Mouse (Mus musculus) granulocyte monocyte progenitor cell, adult 5-6 weeks (primary cell): ENCODE measurements at regions not wholly inside any gene's neighbourhood (a gene's known extent, or its start where the extent isn't known, plus 50 kb on each side); places are given as distances from the start of the nearest gene placed in this dataset.
"Not testable (repeated sequence)": the region's sequence is repeated elsewhere in the genome, so short reads cannot be mapped to it uniquely, and the experiment has no call there.

Experiments used
- ATAC-seq: replicated peaks from 2 replicates; pipeline ENCODE4 v1.8.0; 2016; ENCODE audit warnings: mild to moderate bottlenecking, moderate TSS enrichment, inconsistent platforms; ENCODE audit not compliant: poor library complexity, severe bottlenecking

DNA sequence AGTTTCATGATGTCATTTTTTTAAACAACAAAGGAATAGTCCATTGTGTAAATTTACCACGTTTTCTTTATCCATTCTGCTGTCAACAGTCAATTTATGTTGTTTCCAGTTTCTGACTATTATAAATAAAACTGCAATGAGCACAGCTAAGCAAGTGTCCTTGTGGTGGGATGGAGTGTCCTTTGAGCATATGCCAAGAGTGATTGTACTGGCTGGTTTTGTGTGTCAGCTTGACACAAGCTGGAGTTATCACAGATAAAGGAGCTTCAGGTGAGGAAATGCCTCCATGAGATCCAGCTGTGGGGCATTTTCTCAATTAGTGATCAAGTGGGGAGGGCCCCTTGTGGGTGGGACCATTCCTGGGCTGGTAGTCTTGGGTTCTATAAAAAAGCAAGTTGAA lies 130.1 kb upstream of the Tsc22d2 start:
- not testable (repeated sequence) for ATAC-seq

DNA sequence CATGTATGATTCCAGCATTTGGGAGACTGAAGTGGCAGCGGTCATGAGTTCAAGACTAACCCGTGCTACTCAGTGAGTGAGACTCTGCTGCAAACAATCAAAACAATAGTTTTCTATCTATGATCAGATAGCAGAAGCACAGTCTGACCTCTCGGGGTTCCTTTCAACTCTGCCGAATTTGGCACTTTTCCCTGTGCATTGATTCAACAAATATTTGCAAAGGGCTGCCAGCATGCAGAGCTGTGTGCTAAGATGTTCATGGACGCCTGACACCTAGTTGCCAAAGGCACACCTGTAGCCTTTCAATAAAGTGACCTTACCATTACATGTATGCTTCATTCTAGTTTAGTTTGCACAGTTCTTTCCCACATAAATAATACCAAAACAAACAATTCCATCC lies 118.7 kb upstream of the Tsc22d2 start:
- no peak for ATAC-seq

- ATAC-seq: no peak
Observed at GRCm38 (mm10) chr3:58300213-58300612, 114.3 kb upstream of the Tsc22d2 start.

- ATAC-seq: no peak
Observed at GRCm38 (mm10) chr3:58300801-58301485, 113.6 kb upstream of the Tsc22d2 start.

DNA sequence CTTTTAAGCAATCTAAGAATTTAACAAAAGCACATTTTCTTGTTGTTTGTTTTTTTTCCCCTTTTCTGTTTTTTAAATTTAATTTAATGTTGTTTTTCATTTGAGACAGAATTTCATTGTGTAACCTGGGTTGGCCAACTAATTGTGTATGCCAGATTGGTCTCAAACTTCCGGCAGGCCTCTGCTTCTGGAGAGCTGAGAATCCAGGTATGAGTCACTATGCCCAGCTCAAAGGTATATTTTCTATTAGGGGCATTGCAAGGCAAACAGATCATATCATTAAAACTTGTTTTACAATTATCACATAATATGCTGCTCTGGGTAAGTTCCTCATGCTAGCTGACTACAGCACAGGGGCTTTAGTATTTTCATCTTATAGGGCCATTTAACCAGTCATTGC lies 112.2 kb upstream of the Tsc22d2 start:
- ATAC-seq: no peak

GRCm38 (mm10) chr3:58303746-58304145 lies 110.8 kb upstream of the Tsc22d2 start:
- no peak for ATAC-seq

- no peak for ATAC-seq
Observed at GRCm38 (mm10) chr3:58309601-58310000, 104.9 kb upstream of the Tsc22d2 start.

DNA sequence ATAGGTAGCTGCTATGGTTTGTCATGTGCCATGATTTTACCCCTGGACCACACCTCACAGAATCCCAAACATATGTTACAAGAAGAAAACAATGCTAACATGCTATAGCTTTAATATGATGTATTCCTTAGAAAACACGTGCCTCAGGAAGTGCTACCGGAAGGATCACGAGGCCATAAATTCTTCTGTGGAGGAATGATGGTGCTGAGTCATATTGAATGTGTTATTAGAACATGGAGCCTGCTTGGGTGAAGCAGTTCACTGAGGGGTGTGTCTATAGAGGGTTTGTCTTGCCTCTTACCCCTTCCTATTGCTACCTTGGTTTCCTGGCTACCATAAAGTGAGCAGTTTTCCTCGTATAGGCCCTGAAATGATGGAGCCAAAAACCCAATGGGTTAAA lies 104.1 kb upstream of the Tsc22d2 start:
- no peak for ATAC-seq

DNA sequence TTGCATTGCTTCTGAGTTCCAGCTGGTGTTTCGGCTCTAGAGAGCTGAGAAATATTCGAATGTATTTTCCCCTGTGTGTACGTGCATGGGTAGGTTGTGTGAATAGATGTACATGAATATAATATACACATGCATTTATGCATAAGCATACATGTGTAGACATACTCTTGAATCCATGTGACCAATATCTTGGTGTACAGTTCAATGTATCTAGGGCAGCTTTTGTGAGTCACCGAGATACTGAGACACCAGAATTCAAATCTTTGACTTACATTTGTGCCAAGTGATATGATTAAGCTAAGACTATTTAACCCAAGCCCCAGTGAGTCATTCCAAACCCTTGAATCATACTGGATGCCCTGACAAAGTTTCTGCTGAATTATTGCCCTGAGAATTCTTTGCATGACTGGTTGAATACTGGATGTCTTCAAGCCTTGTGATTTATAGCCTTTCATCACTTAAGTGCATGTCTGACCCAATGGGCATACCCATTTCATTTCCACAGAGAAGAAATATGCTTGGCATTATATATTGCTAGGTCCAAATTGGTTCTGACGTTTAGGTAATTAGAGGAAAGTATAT lies 103.3 kb upstream of the Tsc22d2 start:
- no peak for ATAC-seq

DNA sequence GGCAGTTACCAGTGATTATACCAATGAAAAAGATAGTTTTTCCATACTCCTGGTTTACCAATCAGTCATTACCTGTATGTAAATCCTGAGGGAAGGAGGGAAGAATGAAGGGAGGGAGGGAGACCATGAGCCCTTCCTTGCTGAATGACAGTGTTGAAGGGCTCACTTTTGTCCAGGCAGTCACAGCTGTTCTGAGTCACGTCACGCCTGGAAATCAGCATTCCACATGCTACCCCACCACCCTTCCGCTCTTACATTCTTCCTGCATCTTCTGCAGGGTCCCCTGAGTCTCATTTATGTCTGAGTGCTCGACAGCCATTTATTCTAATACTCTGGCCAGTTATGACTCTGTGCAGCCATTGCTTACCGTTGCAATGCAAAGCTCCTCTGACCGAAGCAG lies 101.9 kb upstream of the Tsc22d2 start:
- no peak for ATAC-seq

GRCm38 (mm10) chr3:58315236-58315635 lies 99.3 kb upstream of the Tsc22d2 start:
- no peak for ATAC-seq

DNA sequence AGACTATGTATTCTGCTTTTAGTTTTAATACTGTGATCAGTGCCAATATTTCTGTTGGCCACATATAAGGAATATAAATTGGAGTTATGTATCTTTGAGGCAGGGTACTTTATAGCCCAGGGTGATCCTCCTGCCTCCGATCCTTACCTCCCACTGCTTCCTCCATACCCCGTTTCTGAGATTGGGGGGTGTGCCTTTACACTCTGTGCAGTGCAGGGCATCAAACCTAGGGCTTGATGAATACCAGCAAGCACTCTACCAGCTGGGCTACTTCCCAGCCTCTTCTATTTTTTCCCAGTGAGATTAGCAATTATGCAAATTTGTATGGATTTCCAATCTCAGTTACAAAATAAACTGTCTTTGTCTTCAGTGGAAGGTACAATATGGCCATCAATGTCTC lies 97.3 kb upstream of the Tsc22d2 start:
- no peak for ATAC-seq

DNA sequence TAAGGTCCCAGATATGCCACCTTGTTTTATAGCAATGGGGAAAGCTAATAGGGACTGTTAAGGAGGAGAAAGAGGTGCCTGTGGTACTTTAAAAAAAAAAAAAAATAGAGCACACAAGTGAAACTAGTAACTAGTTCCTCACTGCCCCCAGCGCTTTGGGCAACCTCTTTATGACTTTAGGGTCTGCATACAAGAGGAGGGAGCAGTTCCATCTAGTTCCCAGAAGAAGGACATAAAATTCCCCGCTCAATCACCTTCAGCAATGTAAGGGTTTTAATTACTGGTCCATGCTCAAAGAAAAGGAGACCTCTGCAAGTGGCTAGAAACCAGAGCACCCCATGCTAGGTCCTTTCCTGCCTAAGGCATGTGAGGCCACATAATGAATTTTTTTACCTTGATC lies 95.8 kb upstream of the Tsc22d2 start:
- no peak for ATAC-seq

GRCm38 (mm10) chr3:58319463-58319862 lies 95.1 kb upstream of the Tsc22d2 start:
- no peak for ATAC-seq

- no peak for ATAC-seq
Observed at GRCm38 (mm10) chr3:58320812-58321211, 93.7 kb upstream of the Tsc22d2 start.

DNA sequence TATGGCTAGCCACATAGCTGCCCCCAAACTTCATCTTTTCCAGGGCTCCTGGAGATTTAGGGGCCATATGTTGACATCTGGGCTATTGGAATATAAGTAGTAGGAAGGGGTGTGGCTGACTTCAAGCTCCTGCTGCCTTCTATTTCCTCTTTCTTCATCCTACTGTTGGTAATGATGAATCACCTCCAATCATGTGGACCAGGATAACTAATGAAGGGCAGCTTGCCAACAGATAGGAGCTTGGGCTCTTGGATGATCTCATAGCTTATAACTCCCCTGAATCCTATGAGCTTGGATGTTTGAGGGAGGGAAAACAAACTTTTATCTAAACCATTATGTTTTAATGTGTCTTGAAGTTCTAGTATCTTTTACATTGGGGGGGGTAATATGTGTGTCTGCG lies 92.2 kb upstream of the Tsc22d2 start:
- ATAC-seq: no peak

- no peak for ATAC-seq
Observed at GRCm38 (mm10) chr3:58327721-58328120, 86.8 kb upstream of the Tsc22d2 start.

DNA sequence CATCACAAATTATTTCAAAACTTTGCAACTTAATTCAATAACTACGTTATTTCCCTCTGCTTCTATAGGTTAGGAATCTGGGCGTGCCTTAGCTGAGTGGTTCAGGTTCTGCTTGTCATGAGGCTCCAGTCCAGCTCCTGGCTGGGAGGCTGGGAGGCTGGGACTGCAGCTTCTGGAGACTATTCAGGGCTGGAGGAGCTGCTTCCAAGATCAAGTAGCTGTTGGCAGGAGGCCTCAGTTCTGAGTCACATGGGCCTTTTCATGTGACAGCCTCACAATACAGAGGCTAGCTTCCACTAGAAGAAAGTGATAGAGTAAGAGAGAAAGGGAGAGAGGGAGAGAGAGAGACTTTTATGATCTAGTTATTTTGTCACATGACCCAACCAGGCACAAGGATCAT lies 84.3 kb upstream of the Tsc22d2 start:
- ATAC-seq: no peak

GRCm38 (mm10) chr3:58333997-58334396 lies 80.5 kb upstream of the Tsc22d2 start:
- ATAC-seq: no peak

- no peak for ATAC-seq
Observed at GRCm38 (mm10) chr3:58335277-58335676, 79.2 kb upstream of the Tsc22d2 start.

DNA sequence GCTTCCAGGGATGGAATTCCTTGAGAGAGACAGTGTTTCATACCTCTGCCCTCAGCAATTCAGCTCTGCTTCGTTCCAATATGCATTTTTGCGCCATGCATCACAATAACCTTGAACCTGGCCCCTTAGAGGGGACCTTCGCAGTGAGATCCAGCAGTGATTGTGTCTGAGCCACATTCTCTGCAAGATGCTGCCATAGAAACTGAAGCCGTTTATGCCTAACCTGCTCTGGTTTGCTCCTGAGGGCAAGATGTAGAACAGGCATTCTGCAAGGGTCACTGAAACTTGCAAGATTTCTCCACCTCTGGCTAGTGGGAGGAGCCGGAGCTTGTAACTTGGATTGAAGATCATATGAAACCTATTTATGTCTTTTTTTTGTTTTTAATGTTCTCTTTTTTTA lies 78.4 kb upstream of the Tsc22d2 start:
- ATAC-seq: no peak

DNA sequence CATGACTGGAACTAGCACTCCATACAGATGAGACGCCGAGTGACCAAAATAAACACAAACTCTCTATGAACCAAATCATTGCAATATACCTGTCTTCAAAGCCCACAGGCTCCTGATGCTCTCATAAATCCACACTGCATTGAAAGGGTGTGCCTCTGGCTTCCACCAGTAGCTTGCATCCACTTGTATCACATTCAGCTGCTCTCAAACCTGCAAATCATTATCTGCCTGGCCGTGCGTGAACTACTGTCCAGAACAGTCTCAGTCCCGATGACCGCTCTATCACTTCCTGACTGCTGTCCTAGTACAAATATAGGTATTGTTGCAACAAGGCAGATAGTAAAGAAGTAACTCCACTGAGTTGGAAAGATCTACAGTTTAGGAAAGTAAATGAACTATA lies 77.9 kb upstream of the Tsc22d2 start:
- no peak for ATAC-seq

DNA sequence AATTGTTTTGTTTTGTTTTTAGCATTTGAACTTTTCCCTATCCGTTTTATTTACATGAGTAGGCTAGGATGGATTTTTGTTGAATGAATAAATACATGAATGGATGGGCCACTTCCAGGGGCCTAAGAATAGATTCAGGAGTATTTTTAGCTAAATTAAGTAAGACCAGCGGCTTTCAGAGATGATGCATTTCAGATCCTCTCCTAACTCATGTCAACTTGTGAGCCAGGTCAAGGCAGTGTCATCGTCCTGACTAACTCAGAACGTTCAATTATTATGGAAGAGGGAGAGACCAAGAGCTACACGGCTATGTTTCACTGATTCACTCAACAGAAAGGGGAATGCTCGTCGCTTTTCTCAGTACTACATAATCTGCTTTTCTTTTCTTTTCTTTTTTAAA lies 75.5 kb upstream of the Tsc22d2 start:
- no peak for ATAC-seq
